Mouse (Mus musculus) heart, adult 2 months (tissue): ENCODE results near the gene 1700061G19Rik.

Experiments used
- CTCF ChIP-seq: fragments of 200-600 bp; IDR thresholded peaks from 2 replicates; pipeline ENCODE4 v1.8.1; 2022; ENCODE audit warnings: antibody characterized with exemption, mild to moderate bottlenecking, moderate library complexity
- EP300 ChIP-seq: fragments of 200-500 bp; IDR thresholded peaks from 2 replicates; pipeline ENCODE4 v1.6.1; 2011; ENCODE audit warnings: low read depth, low read length, control low read depth; ENCODE audit not compliant: insufficient read depth
- POLR2A ChIP-seq: fragments of 200-500 bp; IDR thresholded peaks from 2 replicates; pipeline ENCODE4 v1.6.1; 2011; ENCODE audit warnings: mild to moderate bottlenecking, low read depth, low read length, control low read depth; ENCODE audit not compliant: insufficient read depth

DNA sequence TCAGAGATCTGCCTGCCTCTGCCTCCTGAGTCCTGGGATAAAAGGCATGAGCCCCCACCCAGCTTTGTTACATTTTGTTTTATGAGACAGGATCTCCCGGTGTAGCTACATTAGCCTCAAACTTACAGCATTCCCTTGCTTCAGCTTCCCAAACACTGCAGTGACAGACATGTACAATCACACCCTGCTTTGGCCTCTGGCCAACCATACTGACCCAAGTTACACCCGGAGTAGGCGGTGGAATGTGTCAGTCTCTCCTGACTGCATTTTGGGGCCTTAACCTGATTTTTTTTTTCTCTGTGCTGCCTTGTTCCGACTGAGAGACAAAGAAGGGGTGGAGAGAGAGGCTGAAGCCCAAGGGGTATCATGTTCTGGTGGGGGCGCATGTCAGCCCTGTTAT, 9.1 kb downstream of the 1700061G19Rik start:
- TF ChIP-seq POLR2A = no peak
- TF ChIP-seq CTCF = no peak
- no peak for TF ChIP-seq EP300
